Mouse (Mus musculus): Measurements from ENCODE around the gene Nap1l1. TPM values are rescaled to one million over a fixed set of nuclear protein-coding genes. Genes with fewer than 3 reads are reported as not detected.

The Nap1l1 gene
- polyA plus RNA-seq, 1 experiment from 2014 or later, result 243 TPM

GRCm38 (mm10) chr10:111509981-111510380, 37.0 kb downstream of the Nap1l1 start:
- H3K27ac ChIP-seq, result peak overlapping the region; percentile 64; the same call in 1 of the 2 replicates
- peak; percentile 71 for DNase-seq (ENCODE audit: low spot score)
- H3K27me3 ChIP-seq (ENCODE audit: insufficient read depth, poor library complexity, severe bottlenecking), result no peaks in the 10 kb centered on the region
- 64% methylated on average over 7 of the region's 7 CpGs for WGBS
- H3K36me3 ChIP-seq, result no peaks in the 10 kb centered on the region
- no peaks in the 10 kb centered on the region for H3K9me3 ChIP-seq
- H3K4me3 ChIP-seq, result no peak overlapping the region
- H3K4me1 ChIP-seq, result peaks cover 34% of the 10 kb centered on the region

GRCm38 (mm10) chr10:111510798-111511197, 37.8 kb downstream of the Nap1l1 start:
- DNase-seq (ENCODE audit: low spot score), result peak; percentile 41
- H3K9me3 ChIP-seq, result no peaks in the 10 kb centered on the region

GRCm38 (mm10) chr10:111512036-111512568, 39.1 kb downstream of the Nap1l1 start:
- peak; percentile 41 for DNase-seq (ENCODE audit: low spot score)
- Histone ChIP-seq H3K27ac (0 out of 2 replicates have a peak overlapping the region, but pooled peaks have one; percentile 0), H3K4me1 (peaks cover 42% of the 10 kb centered on the region), H3K36me3 (no peaks in the 10 kb centered on the region), H3K27me3 (ENCODE audit: insufficient read depth, poor library complexity, severe bottlenecking) (no peaks in the 10 kb centered on the region), H3K9me3 (no peaks in the 10 kb centered on the region), H3K4me3 (no peak overlapping the region)
- 72% methylated on average over 10 of the region's 10 CpGs for WGBS

More at GRCm38 (mm10) chr10:111510798-111511197, 37.8 kb downstream of the Nap1l1 start:
- H3K27me3 ChIP-seq (ENCODE audit: insufficient read depth, poor library complexity, severe bottlenecking), result no peaks in the 10 kb centered on the region
- peaks cover 34% of the 10 kb centered on the region for H3K4me1 ChIP-seq
- WGBS, result 54% methylated on average over 7 of the region's 7 CpGs
- H3K4me3 ChIP-seq, result no peak overlapping the region
- H3K27ac ChIP-seq, result no peak overlapping the region
- no peaks in the 10 kb centered on the region for H3K36me3 ChIP-seq

DNA sequence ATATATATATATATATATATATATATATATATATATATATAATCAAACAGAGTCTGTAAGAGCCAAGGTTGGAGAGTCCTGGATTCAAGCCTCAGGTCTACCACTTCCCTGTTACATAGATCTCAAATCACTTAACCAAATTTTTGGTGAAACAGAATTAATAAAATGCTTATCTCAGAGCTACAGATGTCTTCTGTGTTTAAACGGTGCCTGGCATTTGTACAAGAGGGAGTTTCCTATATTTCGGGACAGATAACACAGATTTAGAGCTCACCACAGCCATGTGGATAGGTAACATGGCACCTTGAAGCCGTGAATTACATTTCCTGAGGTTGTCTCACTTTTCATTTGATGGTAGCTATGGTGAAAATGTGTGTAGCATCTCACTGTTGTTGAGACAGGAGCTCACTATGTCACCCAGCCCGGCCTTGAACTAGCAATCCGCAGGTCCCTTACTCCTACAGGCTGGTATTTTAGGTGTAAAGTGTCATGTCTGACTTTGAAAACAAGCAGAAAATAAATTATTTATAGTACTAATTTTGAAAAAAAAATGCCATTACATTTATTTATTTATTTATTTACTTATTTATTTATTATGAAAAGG, 41.4 kb downstream of the Nap1l1 start:
- H3K27me3 ChIP-seq (ENCODE audit: insufficient read depth, poor library complexity, severe bottlenecking), result no peaks in the 10 kb centered on the region
- H3K4me3 ChIP-seq, result no peak overlapping the region
- whole genome bisulfite sequencing, result 85% methylated on average over 5 of the region's 5 CpGs
- no peaks in the 10 kb centered on the region for H3K9me3 ChIP-seq
- H3K27ac ChIP-seq, result no peak overlapping the region
- DNase-seq (ENCODE audit: low spot score), result peak; percentile 61
- H3K36me3 ChIP-seq, result no peaks in the 10 kb centered on the region
- peaks cover 37% of the 10 kb centered on the region for H3K4me1 ChIP-seq

DNA sequence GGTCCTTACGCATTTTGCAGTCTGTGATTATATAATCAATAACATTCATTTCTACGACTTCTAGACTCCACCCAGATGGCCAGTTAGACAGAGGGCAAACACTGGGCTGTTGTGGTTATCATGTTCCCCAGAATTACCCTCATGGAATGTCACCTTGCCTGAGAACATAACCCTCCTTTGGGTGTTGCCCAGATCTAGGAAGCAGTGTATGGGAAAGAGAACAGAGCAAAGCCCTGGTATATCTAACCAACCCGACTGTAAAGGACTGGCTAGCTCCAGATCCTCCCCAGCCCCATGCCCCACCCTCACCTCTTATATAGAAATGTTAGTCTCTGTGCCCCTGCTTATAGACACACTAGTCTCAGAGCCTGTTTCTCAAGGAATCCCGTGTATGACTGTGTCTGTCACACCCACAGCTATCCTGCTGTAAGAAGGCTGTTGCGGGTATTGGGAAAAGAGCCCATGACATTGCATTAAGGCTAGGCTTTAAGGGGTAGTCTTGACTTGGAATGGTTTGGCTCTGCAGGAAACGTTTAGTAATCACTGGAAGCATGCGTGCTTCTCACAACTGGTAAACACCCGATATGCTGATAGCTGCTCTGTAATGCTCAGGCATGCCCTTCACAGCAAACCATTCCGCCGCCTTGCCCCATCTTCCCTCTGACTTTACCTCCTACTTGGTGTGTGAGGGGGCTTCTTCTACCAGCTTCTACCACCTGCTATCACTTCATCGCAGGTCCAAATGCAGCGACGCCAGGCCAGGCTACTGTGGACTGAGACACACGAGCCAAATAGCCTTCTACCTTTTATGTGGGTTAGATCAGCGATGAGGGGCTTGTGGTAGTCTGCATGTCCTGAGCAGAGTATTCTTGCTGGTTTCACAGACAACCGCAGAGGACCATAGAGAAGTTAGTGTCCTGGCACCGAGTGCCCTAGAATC, 42.3 kb downstream of the Nap1l1 start:
- Histone ChIP-seq H3K9me3 (no peaks in the 10 kb centered on the region), H3K27me3 (ENCODE audit: insufficient read depth, poor library complexity, severe bottlenecking) (no peaks in the 10 kb centered on the region), H3K36me3 (no peaks in the 10 kb centered on the region), H3K4me3 (no peak overlapping the region), H3K4me1 (peaks cover 38% of the 10 kb centered on the region), H3K27ac (peak overlapping the region; percentile 53; the same call in 1 of the 2 replicates)
- 76% methylated on average over 17 of the region's 17 CpGs for WGBS
- peak; percentile 71 for DNase-seq (ENCODE audit: low spot score)

DNA sequence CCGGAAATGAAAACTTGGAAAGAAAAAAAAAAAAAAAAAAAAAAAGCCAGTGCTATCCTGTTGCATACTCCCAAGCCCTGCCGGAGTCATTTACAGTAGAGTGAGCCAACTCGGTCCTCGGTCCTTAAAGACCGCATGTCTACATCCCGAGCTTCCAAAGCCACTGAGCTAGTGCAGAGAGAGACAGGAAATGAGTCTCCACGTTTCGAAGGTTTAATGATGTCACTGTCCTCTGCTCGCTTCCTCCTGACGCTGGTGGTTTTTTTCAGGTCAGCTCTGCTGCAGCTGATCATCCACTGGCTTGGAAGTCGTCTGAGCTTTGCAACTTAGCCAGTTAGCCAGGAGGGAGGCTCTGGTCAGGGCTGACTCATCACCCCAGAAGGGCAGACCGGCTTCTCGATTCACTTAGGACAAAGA, 43.2 kb downstream of the Nap1l1 start:
- Histone ChIP-seq H3K27ac (peak overlapping the region; percentile 76), H3K4me1 (peaks cover 42% of the 10 kb centered on the region), H3K4me3 (no peak overlapping the region), H3K36me3 (no peaks in the 10 kb centered on the region), H3K9me3 (no peaks in the 10 kb centered on the region), H3K27me3 (ENCODE audit: insufficient read depth, poor library complexity, severe bottlenecking) (no peaks in the 10 kb centered on the region)
- WGBS, result 41% methylated on average over 13 of the region's 13 CpGs
- DNase-seq (ENCODE audit: low spot score), result peak; percentile 66

GRCm38 (mm10) chr10:111516804-111517436, 43.9 kb downstream of the Nap1l1 start:
- no peak for DNase-seq (ENCODE audit: low spot score)
- Histone ChIP-seq H3K27ac (peak overlapping the region; percentile 76; the same call in 1 of the 2 replicates), H3K27me3 (ENCODE audit: insufficient read depth, poor library complexity, severe bottlenecking) (no peaks in the 10 kb centered on the region), H3K9me3 (no peaks in the 10 kb centered on the region), H3K36me3 (no peaks in the 10 kb centered on the region), H3K4me3 (no peak overlapping the region), H3K4me1 (peaks cover 48% of the 10 kb centered on the region)
- WGBS, result 89% methylated on average over 8 of the region's 8 CpGs

- 78% methylated on average over 4 of the region's 4 CpGs for WGBS
- no peaks in the 10 kb centered on the region for H3K9me3 ChIP-seq
- DNase-seq (ENCODE audit: low spot score), result no peak
- H3K4me1 ChIP-seq, result peaks cover 51% of the 10 kb centered on the region
- H3K27me3 ChIP-seq (ENCODE audit: insufficient read depth, poor library complexity, severe bottlenecking), result no peaks in the 10 kb centered on the region
- no peak overlapping the region for H3K4me3 ChIP-seq
- H3K27ac ChIP-seq, result 0 out of 2 replicates have a peak overlapping the region, but pooled peaks have one; percentile 23
- H3K36me3 ChIP-seq, result no peaks in the 10 kb centered on the region
Measured at GRCm38 (mm10) chr10:111518350-111518749, 45.3 kb downstream of the Nap1l1 start.

DNA sequence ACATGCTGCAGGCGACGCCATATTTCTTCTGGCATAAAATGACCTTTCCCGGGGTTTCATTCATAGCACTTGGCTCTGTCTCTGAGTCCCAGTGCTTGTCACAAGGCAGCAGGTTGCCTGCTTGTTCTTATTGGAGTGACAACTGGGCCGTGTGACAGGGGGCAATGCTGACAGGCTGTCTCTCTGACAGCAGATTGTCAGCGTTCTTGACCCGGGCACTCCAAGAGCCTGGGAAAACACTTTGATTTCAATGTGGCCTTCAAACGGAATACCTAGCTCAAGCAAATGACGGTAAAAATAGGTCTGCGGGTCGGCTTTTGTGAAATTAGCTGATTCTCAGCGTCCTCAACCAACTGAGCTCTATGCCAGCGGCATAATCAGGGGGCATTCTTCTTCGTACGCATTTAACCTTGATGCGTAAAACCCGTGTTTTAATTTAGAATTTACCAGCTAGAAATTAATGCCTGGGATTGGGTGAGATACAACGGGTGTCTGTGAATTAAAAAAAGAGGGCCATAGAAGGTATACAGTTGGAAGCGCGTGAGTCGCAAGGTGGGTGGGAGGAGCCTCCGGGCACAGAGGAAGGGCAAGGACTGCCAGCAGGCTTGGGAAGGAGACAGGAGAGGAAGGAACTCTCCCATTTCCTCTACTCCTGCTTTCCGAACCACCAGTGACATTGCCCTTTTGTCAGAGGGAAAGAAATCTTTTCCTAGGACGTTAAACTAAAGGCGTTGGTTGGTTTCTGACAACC, 46.8 kb downstream of the Nap1l1 start:
- H3K27ac ChIP-seq, result peak overlapping the region; percentile 80
- peak overlapping the region; percentile 40 for H3K4me3 ChIP-seq
- no peaks in the 10 kb centered on the region for H3K27me3 ChIP-seq (ENCODE audit: insufficient read depth, poor library complexity, severe bottlenecking)
- WGBS, result 31% methylated on average over 24 of the region's 24 CpGs
- no peaks in the 10 kb centered on the region for H3K36me3 ChIP-seq
- peak; percentile 88 for DNase-seq (ENCODE audit: low spot score)
- H3K4me1 ChIP-seq, result peaks cover 50% of the 10 kb centered on the region
- H3K9me3 ChIP-seq, result no peaks in the 10 kb centered on the region

GRCm38 (mm10) chr10:111520621-111521020, 47.6 kb downstream of the Nap1l1 start:
- H3K27me3 ChIP-seq (ENCODE audit: insufficient read depth, poor library complexity, severe bottlenecking), result no peaks in the 10 kb centered on the region
- no peaks in the 10 kb centered on the region for H3K36me3 ChIP-seq
- WGBS, result 66% methylated on average over 3 of the region's 3 CpGs
- no peak for DNase-seq (ENCODE audit: low spot score)
- H3K4me3 ChIP-seq, result no peak overlapping the region
- H3K9me3 ChIP-seq, result no peaks in the 10 kb centered on the region
- peaks cover 42% of the 10 kb centered on the region for H3K4me1 ChIP-seq
- peak overlapping the region; percentile 80; the same call in 1 of the 2 replicates for H3K27ac ChIP-seq

- no peak for DNase-seq (ENCODE audit: low spot score)
- 67% methylated on average over 4 of the region's 4 CpGs for WGBS
- Histone ChIP-seq H3K36me3 (no peaks in the 10 kb centered on the region), H3K27ac (no peak overlapping the region; the same call in 1 of the 2 replicates), H3K9me3 (no peaks in the 10 kb centered on the region), H3K27me3 (ENCODE audit: insufficient read depth, poor library complexity, severe bottlenecking) (no peaks in the 10 kb centered on the region), H3K4me3 (no peak overlapping the region), H3K4me1 (peaks cover 33% of the 10 kb centered on the region)
Measured at GRCm38 (mm10) chr10:111521636-111522035, 48.6 kb downstream of the Nap1l1 start.

GRCm38 (mm10) chr10:111522230-111522629, 49.2 kb downstream of the Nap1l1 start:
- no peak for DNase-seq (ENCODE audit: low spot score)
- H3K4me3 ChIP-seq, result no peak overlapping the region
- no peaks in the 10 kb centered on the region for H3K27me3 ChIP-seq (ENCODE audit: insufficient read depth, poor library complexity, severe bottlenecking)
- H3K4me1 ChIP-seq, result peaks cover 27% of the 10 kb centered on the region
- 0 out of 2 replicates have a peak overlapping the region, but pooled peaks have one; percentile 59 for H3K27ac ChIP-seq
- H3K9me3 ChIP-seq, result no peaks in the 10 kb centered on the region
- no peaks in the 10 kb centered on the region for H3K36me3 ChIP-seq
- WGBS, result 72% methylated on average over 4 of the region's 4 CpGs
